Mouse (Mus musculus): ENCODE data around the gene Me3.
"Not testable (repeated sequence)": the region's sequence is repeated elsewhere in the genome, so short reads cannot be mapped to it uniquely, and the experiment has no call there.

Gene Me3

DNA sequence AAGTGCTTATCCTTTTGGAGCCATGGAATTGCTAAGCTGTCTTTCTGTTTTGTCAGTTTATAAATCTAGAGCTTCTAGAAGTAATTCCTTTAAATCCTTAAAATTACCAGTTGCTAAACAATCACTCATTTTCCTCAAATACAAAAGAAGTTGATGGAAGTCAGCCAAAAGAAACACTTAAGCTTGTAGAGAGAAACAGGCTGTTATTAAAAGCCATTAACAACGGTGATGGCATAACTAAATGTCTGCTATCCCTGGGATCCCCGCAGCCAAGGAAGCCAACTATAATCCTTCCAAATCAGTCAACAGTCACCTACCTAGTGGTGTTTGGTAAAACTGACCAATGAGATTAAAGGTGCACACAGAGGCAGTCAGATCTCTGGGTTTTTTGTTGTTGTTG is 98.3 kb downstream of the Me3 start:
- no peak for DNase-seq (ENCODE audit: low read depth)

- not testable (repeated sequence) for DNase-seq (ENCODE audit: low read depth)
These were observed 98.9 kb downstream of the Me3 start for GRCm38 (mm10) chr7:89731115-89731514.

GRCm38 (mm10) chr7:89748415-89748814 is 116.2 kb downstream of the Me3 start:
- no peak for DNase-seq (ENCODE audit: low read depth)

GRCm38 (mm10) chr7:89749183-89749582 is 117.0 kb downstream of the Me3 start:
- DNase-seq (ENCODE audit: low read depth) = no peak

GRCm38 (mm10) chr7:89766678-89767508 is 134.7 kb downstream of the Me3 start:
- no peak for DNase-seq (ENCODE audit: low read depth)

GRCm38 (mm10) chr7:89769106-89769896 is 137.1 kb downstream of the Me3 start:
- DNase-seq (ENCODE audit: low read depth) = no peak

GRCm38 (mm10) chr7:89770021-89770420 is 137.8 kb downstream of the Me3 start:
- no peak for DNase-seq (ENCODE audit: low read depth)

- no peak for DNase-seq (ENCODE audit: low read depth)
These were observed 140.7 kb downstream of the Me3 start for GRCm38 (mm10) chr7:89772906-89773305.

- DNase-seq (ENCODE audit: low read depth) = no peak
These were observed 141.2 kb downstream of the Me3 start for GRCm38 (mm10) chr7:89773352-89773921.

DNA sequence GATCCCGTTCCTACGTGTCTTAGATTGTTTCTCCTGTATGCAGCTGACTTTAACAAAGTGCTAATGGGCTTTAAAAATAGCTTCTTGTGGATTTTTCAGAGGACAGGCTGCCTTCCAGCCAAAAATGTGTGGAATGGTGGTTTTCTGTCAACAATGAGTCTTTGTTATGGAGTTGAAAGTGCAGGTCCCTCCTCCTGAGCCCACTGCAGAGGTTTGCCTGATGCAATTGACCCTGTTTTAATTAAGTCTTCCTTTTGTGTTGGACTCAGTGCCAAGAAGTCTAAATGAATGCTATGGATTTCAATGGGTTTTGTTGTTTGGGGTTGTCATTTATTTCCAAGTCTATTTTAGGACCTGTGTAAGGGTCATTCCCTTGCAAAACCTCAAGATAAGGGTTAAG is 141.7 kb downstream of the Me3 start:
- no peak for DNase-seq (ENCODE audit: low read depth)

DNA sequence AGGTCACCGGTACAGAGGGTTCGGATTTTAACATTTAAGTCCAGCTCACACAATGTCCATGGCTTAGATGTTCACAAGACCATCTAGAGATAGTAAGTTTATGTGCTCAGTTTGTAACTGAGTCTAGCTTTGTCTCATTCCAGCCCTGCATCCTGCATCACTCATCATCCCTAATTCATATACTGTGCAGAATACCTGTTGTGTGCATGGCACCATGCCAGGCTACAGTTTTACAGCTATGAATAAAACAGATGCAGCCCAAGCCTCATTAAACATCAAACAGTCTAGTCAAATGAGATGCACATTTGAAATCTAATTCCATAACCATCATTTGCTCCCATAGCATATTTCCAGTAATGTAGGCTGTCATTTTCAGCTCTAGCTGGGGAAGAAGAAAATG is 143.7 kb downstream of the Me3 start:
- no peak for DNase-seq (ENCODE audit: low read depth)

GRCm38 (mm10) chr7:89781391-89781790 is 149.2 kb downstream of the Me3 start:
- DNase-seq (ENCODE audit: low read depth) = no peak

DNA sequence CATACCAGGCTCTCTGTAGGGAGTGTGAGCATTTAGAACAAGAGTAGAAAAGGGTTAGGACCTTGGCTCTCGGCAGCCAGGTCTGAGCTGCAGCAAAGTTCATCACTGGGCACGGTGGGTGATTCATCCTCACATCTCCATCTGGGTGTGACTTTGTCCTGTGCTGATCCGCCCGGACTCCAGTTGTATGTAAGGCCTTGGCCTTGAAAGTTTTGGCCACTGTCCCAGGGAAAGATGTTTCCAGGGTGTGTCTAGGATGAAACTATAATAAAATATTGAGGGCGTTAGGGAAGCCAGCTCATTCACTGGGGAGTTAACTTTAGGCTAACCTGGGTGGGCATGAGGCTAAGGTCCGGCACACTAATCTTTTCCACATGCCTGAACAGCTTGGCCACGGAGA is 155.5 kb downstream of the Me3 start:
- DNase-seq (ENCODE audit: low read depth) = no peak

- no peak for DNase-seq (ENCODE audit: low read depth)
These were observed 160.4 kb downstream of the Me3 start for GRCm38 (mm10) chr7:89792576-89792975.

DNA sequence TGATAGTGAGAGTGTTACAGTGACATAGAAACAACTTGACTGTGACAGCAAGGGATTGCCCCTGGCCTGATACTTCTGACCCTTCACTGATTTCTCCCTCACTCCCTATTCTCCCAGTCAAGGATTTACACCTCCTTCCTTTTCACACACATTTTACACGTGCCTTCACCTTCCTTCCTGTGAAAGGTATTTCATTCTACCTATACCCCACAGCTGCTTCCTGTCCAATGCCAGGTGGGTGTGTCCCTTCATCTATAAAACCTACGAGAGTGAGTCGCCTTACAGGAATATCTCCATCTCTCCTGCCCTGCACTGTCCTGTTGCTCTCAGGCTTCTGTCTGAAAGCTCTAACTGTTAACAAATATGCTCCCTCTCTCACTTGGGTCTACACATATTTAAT is 163.2 kb downstream of the Me3 start:
- DNase-seq (ENCODE audit: low read depth) = no peak

DNA sequence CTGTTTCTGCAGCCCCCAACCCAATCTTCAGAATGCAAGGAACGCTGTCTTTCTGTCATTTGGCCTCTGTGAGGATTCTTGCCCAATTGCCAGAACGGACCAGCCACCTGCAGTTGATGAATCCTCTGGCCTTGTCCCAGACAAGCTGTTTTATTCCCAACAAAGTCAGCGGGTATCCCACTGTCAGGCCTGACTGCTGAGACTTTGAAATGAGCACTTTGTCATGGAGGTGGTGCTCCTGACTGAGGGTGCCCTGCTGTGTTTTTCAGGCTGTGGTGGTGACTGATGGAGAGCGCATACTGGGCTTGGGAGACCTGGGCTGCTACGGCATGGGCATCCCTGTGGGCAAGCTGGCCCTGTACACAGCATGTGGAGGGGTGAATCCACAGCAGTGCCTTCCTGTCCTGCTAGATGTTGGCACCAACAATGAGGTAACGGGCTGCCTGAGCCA is 164.2 kb downstream of the Me3 start:
- DNase-seq (ENCODE audit: low read depth) = no peak

- DNase-seq (ENCODE audit: low read depth) = no peak
These were observed 166.3 kb downstream of the Me3 start for GRCm38 (mm10) chr7:89798358-89799020.

DNA sequence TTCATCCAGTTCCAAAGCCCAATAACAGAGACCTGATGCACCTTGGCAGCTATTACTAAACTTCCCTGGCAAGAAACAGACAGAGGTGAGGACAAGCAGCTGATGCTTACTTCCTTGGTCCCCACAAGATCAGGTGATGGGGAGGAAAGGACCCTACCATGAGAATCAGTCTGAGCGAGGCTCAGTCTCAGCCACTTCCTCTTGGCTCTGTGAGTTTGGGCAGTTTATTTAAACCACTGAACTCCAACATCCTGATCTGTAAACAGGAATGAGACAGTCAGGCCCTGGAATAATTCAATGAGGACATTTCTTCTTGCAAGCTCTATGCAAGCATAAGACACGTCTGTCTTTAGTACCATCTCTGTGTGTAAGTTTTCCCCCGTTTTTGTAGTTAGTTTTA is 170.3 kb downstream of the Me3 start:
- no peak for DNase-seq (ENCODE audit: low read depth)

- DNase-seq (ENCODE audit: low read depth) = no peak
These were observed 171.8 kb downstream of the Me3 start for GRCm38 (mm10) chr7:89803966-89804365.

DNA sequence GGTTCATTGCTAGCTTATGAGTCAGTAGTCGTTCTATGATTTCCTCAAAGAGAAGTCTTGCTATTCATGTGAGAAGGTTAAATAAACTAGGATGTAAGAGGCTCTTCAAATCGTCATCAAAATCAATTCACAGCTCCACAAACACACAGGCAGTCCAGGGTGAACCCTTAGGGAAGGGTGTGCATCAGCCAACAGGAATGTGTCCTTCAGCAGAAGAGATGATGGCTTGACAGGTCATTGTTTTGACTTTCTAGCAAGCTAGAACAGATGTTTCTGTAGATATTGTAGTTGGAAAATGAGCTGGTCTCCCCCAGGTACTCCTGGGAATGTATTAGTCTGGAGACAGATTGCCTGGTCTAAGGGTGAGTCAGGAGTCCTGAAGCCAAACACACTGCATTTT is 177.2 kb downstream of the Me3 start:
- no peak for DNase-seq (ENCODE audit: low read depth)

GRCm38 (mm10) chr7:89828436-89829065 is 196.4 kb downstream of the Me3 start:
- DNase-seq (ENCODE audit: low read depth) = no peak

DNA sequence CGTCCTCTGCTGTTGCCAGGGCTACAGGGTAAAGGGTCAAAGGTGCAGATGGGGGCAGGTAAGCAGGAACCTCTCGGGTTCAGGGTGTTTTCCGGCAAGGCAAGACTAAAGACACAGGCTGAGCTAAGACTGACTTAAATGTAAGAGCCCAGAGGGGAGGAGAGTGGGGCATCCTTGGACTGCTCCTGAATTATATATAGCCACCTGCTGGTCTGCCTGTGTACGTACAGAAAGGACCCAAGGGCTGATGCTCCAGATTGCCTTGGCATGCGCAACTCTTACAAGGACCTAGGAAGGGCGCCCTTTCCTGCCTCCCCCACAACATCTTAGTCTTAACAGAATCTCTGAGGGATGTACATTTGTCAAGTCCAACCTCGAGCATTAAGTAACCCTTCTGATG is 197.0 kb downstream of the Me3 start:
- DNase-seq (ENCODE audit: low read depth) = peak; percentile 22
